Mouse (Mus musculus) induced T-regulatory cell, adult 2 months (primary cell): ENCODE results near the gene Atp5j2.
"Not testable (repeated sequence)": the region's sequence is repeated elsewhere in the genome, so short reads cannot be mapped to it uniquely, and the experiment has no call there.

Source experiments
- DNase-seq: peaks from one replicate; pipeline ENCODE4 v3.0.0-alpha.2; 2012; ENCODE audit warnings: low read depth

Gene Atp5j2

GRCm38 (mm10) chr5:145191962-145192361 lies at the start of gene Atp5j2:
Atp5j2 (minus strand) TSS chr5:145192062.
- DNase-seq: no peak

GRCm38 (mm10) chr5:145234636-145235035 lies 42.8 kb upstream of the Atp5j2 start:
- peak; percentile 73 for DNase-seq

- DNase-seq: no peak
Measured at GRCm38 (mm10) chr5:145231893-145232411, 40.1 kb upstream of the Atp5j2 start.

- peak; percentile 98 for DNase-seq
Measured at GRCm38 (mm10) chr5:145231367-145231871, 39.6 kb upstream of the Atp5j2 start, which contains the start of gene Zfp655. Zfp655 (plus strand) TSS chr5:145231715.

GRCm38 (mm10) chr5:145230641-145231040 lies 38.8 kb upstream of the Atp5j2 start:
- no peak for DNase-seq

GRCm38 (mm10) chr5:145229283-145229682 lies 37.4 kb upstream of the Atp5j2 start:
- DNase-seq: not testable (repeated sequence)

- DNase-seq: no peak
Measured at GRCm38 (mm10) chr5:145226453-145226852, 34.6 kb upstream of the Atp5j2 start.

- DNase-seq: no peak
Measured at GRCm38 (mm10) chr5:145223395-145223794, 31.5 kb upstream of the Atp5j2 start.

- no peak for DNase-seq
Measured at GRCm38 (mm10) chr5:145222840-145223239, 31.0 kb upstream of the Atp5j2 start.

GRCm38 (mm10) chr5:145219981-145220380 lies 28.1 kb upstream of the Atp5j2 start:
- DNase-seq: no peak

- DNase-seq: no peak
Measured at GRCm38 (mm10) chr5:145218671-145219070, 26.8 kb upstream of the Atp5j2 start.

GRCm38 (mm10) chr5:145218206-145218605 lies 26.3 kb upstream of the Atp5j2 start:
- DNase-seq: no peak

GRCm38 (mm10) chr5:145217746-145218145 lies 25.9 kb upstream of the Atp5j2 start:
- no peak for DNase-seq

GRCm38 (mm10) chr5:145214679-145215078 lies 22.8 kb upstream of the Atp5j2 start:
- no peak for DNase-seq

GRCm38 (mm10) chr5:145213505-145213904 lies 21.6 kb upstream of the Atp5j2 start:
- DNase-seq: no peak

- DNase-seq: no peak
Measured at GRCm38 (mm10) chr5:145212216-145212615, 20.4 kb upstream of the Atp5j2 start.

GRCm38 (mm10) chr5:145211340-145211739 lies 19.5 kb upstream of the Atp5j2 start:
- no peak for DNase-seq

- not testable (repeated sequence) for DNase-seq
Measured at GRCm38 (mm10) chr5:145208391-145208790, 16.5 kb upstream of the Atp5j2 start.

GRCm38 (mm10) chr5:145207954-145208353 lies 16.1 kb upstream of the Atp5j2 start:
- no peak for DNase-seq

GRCm38 (mm10) chr5:145207385-145207784 lies 15.5 kb upstream of the Atp5j2 start:
- DNase-seq: no peak

GRCm38 (mm10) chr5:145205041-145205440 lies 13.2 kb upstream of the Atp5j2 start:
- DNase-seq: peak; percentile 40

GRCm38 (mm10) chr5:145203936-145204691 lies 12.3 kb upstream of the Atp5j2 start, which contains the start of gene Zkscan5:
Zkscan5 (plus strand) TSS chr5:145204562.
- DNase-seq: peak; percentile 97

- peak; percentile 32 for DNase-seq
Measured at GRCm38 (mm10) chr5:145202446-145202845, 10.6 kb upstream of the Atp5j2 start.
